Mouse (Mus musculus): ENCODE data around the gene Sun2. TPM values are rescaled to one million over a fixed set of nuclear protein-coding genes. Genes with fewer than 3 reads are reported as not detected.

Sun2 gene
- 10 to 100 TPM; 27.0 to 29.4 TPM for total RNA-seq (2021)

- DNase-seq = peak; percentile 96
- intact Hi-C loops (cut with DNase I) = no loop called here
Observed at GRCm38 (mm10) chr15:79741921-79742705, at the start of gene Sun2. Sun2 (minus strand) TSS chr15:79742536.

DNA sequence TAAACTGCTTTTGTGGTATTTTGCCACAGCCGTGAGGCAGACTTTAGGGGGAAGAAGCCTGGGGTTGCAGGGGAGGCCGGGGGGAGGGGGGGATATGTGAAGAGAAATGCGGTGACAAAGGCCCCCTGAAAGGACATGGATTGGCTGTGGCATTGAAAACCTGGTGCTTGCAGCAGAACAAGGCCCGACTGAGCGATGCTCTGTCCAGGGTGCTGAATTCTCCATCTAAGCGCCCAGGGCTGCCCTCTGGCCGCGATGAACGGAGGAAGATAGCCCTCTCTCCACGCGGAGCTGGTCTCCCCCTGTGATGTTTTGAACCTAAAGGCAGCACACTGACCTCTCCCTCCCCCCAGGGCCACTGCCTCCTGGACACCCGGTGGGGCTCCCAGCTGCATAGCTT, 49.2 kb upstream of the Sun2 start:
- intact Hi-C loops (cut with DNase I) = no loop called here
- no peak for DNase-seq

DNA sequence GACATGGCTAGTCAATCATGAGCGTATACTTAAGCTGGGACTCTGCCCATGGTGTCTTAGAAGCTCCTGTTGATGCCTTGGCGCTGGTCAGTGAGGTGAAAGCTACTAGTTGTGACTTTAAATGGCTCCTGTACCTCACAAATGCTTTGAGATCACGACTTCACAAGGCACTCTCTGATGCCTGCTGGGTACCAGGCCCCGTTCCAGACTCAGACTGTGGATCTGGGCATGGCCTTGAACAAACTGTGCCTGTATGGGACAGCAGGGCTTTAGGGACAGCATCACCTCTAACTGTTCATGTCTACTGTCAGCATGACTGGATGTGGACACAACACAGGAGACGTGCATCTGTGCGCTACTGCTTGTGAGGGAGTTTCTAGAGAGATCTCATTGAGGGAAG, 48.6 kb upstream of the Sun2 start:
- intact Hi-C loops (cut with DNase I) = no loop called here
- DNase-seq = no peak

GRCm38 (mm10) chr15:79790111-79790510, 47.8 kb upstream of the Sun2 start:
- DNase-seq = no peak
- intact Hi-C loops (cut with DNase I) = no loop called here

- intact Hi-C loops (cut with DNase I) = no loop called here
- DNase-seq = no peak
Observed at GRCm38 (mm10) chr15:79787815-79788214, 45.5 kb upstream of the Sun2 start.

- intact Hi-C loops (cut with DNase I) = no loop called here
- DNase-seq = no peak
Observed at GRCm38 (mm10) chr15:79785056-79785455, 42.7 kb upstream of the Sun2 start.

GRCm38 (mm10) chr15:79777749-79778148, 35.4 kb upstream of the Sun2 start, which contains the start of gene Dnal4:
Dnal4 (minus strand) TSS chr15:79777849.
- DNase-seq = no peak

GRCm38 (mm10) chr15:79775662-79776061, 33.3 kb upstream of the Sun2 start:
- DNase-seq = no peak
- intact Hi-C loops (cut with DNase I) = no loop called here

More at GRCm38 (mm10) chr15:79777749-79778148, 35.4 kb upstream of the Sun2 start, which contains the start of gene Dnal4:
- intact Hi-C loops (cut with DNase I) = no loop called here

- peak; percentile 96 for DNase-seq
- intact Hi-C loops (cut with DNase I) = no loop called here
Observed at GRCm38 (mm10) chr15:79774117-79775027, 32.0 kb upstream of the Sun2 start.

DNA sequence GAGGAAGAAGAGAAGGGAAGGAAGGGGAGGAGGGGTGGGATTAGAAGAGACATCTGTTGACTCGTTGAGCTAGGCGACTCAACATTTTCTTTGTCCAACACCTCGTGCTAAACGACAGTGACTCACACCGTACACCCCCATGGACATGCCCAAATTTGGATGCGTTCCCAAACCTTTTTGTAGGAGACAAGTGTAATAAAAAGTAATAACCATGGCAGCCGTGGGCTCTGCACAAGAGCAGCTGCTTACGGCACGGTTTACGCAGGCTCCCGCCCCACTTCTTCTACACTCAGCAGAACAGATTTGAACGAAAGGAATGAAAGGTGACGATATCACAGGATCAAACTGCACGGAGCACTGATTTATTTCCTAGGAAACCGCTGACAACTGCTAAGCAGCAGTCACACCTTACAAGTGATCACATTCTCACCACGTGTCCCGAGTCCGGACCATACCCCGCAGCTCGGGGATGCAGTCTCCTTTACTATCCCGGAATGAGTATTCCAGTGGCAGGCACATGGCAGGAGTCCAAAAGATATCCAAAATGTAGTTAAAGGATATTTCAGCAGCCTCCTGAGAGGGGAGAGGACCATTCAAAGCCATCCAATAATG, 28.4 kb upstream of the Sun2 start:
- intact Hi-C loops (cut with DNase I) = no loop called here
- no peak for DNase-seq

DNA sequence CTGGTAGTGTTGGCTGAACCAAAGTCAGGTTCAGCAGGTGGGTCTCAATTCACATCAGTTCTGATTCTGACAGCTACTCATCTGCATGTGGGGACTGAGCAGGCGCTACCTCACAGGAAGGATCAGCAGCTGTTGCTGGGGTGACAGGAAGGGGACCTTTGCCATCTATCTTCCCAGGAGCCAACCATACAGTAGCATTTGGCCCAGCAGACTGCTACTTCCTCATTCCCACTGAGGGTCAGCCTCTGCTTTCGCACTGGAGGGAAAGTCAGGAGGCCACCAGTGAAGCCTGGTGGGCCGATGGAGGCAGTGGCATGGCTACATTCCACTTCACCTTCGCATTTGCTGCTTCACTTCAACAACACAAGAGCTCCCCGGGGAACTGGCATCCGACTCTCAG, 26.0 kb upstream of the Sun2 start:
- intact Hi-C loops (cut with DNase I) = no loop called here
- no peak for DNase-seq

DNA sequence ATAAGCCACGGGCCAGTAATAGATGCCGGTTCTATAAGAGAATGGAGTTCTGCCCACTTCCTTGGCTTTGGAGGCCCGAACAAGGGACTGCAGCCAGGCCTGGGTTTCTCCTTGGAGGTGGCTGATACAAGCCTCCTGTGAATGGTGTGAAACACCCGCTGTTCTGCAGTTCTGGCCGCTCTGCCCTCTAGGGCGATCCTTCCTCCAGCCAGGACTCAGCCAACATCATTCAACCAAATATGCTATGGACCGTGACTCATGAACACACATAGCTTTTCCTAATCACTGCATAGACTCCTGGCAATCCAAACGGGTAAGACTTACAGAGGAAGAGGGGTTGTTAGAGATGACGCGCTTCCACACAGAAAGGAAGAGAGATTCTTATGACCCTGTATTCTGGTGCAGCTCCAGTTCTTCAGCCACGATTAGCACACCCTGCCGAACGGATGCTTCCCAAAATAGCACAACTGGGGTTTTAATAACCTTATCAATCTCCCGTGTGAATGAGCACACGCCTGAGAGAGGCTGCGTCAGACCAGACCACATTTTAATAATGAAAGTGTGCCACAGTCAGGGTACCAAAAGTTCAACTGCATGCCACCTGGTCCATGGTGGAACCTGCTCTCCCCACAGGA, 25.1 kb upstream of the Sun2 start:
- DNase-seq = no peak
- intact Hi-C loops (cut with DNase I) = no loop called here

DNA sequence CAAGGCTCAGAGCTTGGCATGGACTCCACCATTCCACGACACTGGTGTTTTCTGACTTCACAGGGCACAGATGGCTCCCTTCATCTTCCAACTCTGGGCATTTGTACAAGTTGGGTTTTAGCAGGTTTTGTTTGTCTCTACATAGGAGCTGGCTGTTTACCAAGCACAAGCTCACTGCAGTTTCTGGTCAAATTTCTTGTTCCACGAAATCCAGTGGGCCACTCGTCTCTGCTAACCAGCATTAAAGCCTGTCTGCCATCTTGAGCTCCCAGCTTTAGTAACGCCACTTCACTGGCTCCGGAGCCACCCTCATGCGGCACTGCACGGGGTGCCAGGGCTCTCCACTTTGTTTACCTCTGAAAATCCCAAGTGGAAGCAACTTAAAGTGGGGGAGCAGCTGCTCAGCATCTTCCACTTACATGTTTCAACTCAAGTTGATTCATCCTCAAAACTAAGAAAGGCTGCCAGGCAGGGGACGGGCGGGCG, 24.3 kb upstream of the Sun2 start:
- no peak for DNase-seq
- intact Hi-C loops (cut with DNase I) = no loop called here

- no peak for DNase-seq
- intact Hi-C loops (cut with DNase I) = no loop called here
Observed at GRCm38 (mm10) chr15:79766168-79766567, 23.8 kb upstream of the Sun2 start.

- peak; percentile 72 for DNase-seq
- intact Hi-C loops (cut with DNase I) = no loop called here
Observed at GRCm38 (mm10) chr15:79765361-79765760, 23.0 kb upstream of the Sun2 start.

GRCm38 (mm10) chr15:79764539-79765267, 22.4 kb upstream of the Sun2 start:
- DNase-seq = no peak
- intact Hi-C loops (cut with DNase I) = loop anchor here (5.0 kb wide), 1 partner anchor 313 kb away; no protein-coding TSS in a partner anchor

DNA sequence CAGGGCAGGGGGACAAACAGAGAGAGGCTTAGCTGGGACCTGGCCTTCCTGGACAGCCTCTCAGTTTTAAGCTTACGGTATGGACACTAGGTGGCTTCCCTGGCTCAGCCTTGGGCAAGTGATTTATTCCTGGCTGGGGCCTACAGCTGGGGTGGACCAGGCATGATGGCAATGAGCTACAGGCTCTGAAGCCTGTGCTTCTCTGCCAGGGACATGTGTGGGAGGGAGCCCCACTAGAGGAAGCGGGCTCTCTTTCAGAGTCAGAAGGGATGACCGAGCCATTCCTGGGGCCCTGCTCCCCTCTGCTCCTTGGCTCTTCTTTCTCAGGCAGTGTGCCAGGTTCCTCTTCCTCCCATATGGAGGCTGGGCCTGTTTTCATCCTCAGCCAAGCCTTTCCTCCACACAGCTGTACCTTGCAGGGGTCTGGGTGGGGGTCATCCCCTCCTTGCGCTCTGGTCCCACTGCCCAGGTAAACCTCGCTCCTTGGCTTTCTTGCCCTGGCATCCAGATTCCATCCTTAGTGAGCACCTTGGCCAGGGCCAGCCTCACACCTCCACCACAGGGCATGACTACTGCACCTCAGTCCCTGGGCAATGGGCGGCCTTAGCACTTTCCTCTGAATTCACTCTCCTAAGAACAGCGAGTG, 21.4 kb upstream of the Sun2 start:
- intact Hi-C loops (cut with DNase I) = loop anchor here (5.0 kb wide), 1 partner anchor 314 kb away; no protein-coding TSS in a partner anchor
- peak; percentile 65 for DNase-seq

- intact Hi-C loops (cut with DNase I) = loop anchor here (5.0 kb wide), 1 partner anchor 314 kb away; no protein-coding TSS in a partner anchor
- DNase-seq = no peak
Observed at GRCm38 (mm10) chr15:79763001-79763400, 20.7 kb upstream of the Sun2 start.

DNA sequence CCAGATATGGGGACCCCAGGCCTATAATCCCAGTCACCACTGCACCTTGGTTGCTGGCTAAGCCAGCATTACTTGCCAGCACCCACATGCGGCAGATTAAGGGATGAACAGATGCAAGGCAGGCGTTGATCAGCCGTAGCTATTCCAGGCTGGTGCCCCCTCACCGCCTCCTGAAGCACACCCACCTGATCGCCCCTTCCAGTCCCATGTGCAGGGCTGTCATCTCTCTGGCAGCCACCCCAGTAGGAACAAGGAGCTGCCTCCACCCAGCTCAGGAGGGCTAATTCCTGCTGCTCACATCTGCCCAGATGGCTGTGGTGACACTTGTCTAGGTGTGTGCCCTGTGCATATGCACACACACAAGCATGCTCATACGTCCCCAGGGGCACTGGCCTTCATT, 18.6 kb upstream of the Sun2 start:
- DNase-seq = no peak
- intact Hi-C loops (cut with DNase I) = loop anchor here (5.0 kb wide), 1 partner anchor 316 kb away; no protein-coding TSS in a partner anchor
